Mouse (Mus musculus) hindbrain, embryonic 11.5 days (tissue): Measurements from ENCODE around the gene Lim2. TPM values are rescaled to one million over a fixed set of nuclear protein-coding genes. Genes with fewer than 3 reads are reported as not detected.

Experiments
- ATAC-seq: fragments of 200-750 bp; cut with Nextera tagmentation; 2 replicates; pipeline ENCODE4 v1.8.0; 2017; ENCODE audit warnings: mild to moderate bottlenecking, moderate TSS enrichment, moderate library complexity; ENCODE audit not compliant: low FRiP score
- DNase-seq: peaks from one replicate; pipeline ENCODE4 v3.0.0-alpha.2; 2015; ENCODE audit warnings: low spot score
- H3K27ac ChIP-seq: fragments of 300-500 bp; sonication (generic); 2 replicates; pipeline ENCODE4 v1.5.1; 2014; ENCODE audit warnings: mild to moderate bottlenecking, low read depth, low read length
- H3K27me3 ChIP-seq: fragments of 300-500 bp; sonication (generic); 2 replicates; pipeline ENCODE4 v1.6.1; 2014; ENCODE audit warnings: mild to moderate bottlenecking, low read length, moderate library complexity, mixed read lengths; ENCODE audit not compliant: control insufficient read depth, insufficient read depth
- H3K36me3 ChIP-seq: fragments of 300-500 bp; sonication (generic); 2 replicates; pipeline ENCODE4 v1.6.1; 2014; ENCODE audit warnings: mild to moderate bottlenecking, low read length, moderate library complexity, mixed read lengths; ENCODE audit not compliant: control insufficient read depth, insufficient read depth
- H3K4me1 ChIP-seq: fragments of 300-500 bp; sonication (generic); replicated peaks from 2 replicates; pipeline ENCODE4 v1.6.1; 2014; ENCODE audit warnings: low read length, mixed read lengths; ENCODE audit not compliant: control insufficient read depth, insufficient read depth
- H3K4me2 ChIP-seq: fragments of 300-500 bp; sonication (generic); replicated peaks from 2 replicates; pipeline ENCODE4 v1.6.1; 2014; ENCODE audit warnings: mild to moderate bottlenecking, low read depth, low read length
- H3K4me3 ChIP-seq: fragments of 300-500 bp; sonication (generic); 2 replicates; pipeline ENCODE4 v1.5.1; 2014; ENCODE audit warnings: low read depth, low read length
- H3K9ac ChIP-seq: fragments of 300-500 bp; sonication (generic); 2 replicates; pipeline ENCODE4 v1.6.1; 2014; ENCODE audit warnings: low read depth, low read length
- H3K9me3 ChIP-seq: fragments of 300-500 bp; sonication (generic); 2 replicates; pipeline ENCODE4 v1.6.1; 2016; ENCODE audit warnings: low read length; ENCODE audit not compliant: control insufficient read depth
- WGBS: fragments of 180-500 bp; shearing (Covaris S2); extraction: QIAGEN DNeasy Blood & Tissue Kit; methylation state at CpG from one replicate; pipeline ENCODE4 v1.1.7; 2014; 5-methylcytosine and 5-hydroxymethylcytosine counted together
- polyA plus RNA-seq: library from polyadenylated mRNA; unstranded; fragments of >200 nt; fragmentation: Nextera tagmentation; extraction: Ambion mirVana; gene quantifications from 2 replicates; pipeline ENCODE4 v1.2.1, GENCODE M21; 2014

Lim2 gene
- polyA plus RNA-seq, 1 experiment from 2014 or later: not detected

- DNase-seq (peak; percentile 74), ATAC-seq (no peak)
- no peak overlapping the region for H3K4me3 ChIP-seq
- H3K9me3 ChIP-seq: no peaks in the 10 kb centered on the region
- no peaks in the 10 kb centered on the region for H3K4me1 ChIP-seq
- no peak overlapping the region for H3K4me2 ChIP-seq
- H3K27me3 ChIP-seq: peaks cover 3% of the 10 kb centered on the region; the same call in 1 of the 2 replicates
- WGBS: 47% methylated on average over 8 of the region's 8 CpGs
- H3K36me3 ChIP-seq: no peaks in the 10 kb centered on the region
- no peak overlapping the region for H3K27ac ChIP-seq
- no peak overlapping the region for H3K9ac ChIP-seq
These were observed 42.9 kb downstream of the Lim2 start for GRCm38 (mm10) chr7:43470373-43470772.

DNA sequence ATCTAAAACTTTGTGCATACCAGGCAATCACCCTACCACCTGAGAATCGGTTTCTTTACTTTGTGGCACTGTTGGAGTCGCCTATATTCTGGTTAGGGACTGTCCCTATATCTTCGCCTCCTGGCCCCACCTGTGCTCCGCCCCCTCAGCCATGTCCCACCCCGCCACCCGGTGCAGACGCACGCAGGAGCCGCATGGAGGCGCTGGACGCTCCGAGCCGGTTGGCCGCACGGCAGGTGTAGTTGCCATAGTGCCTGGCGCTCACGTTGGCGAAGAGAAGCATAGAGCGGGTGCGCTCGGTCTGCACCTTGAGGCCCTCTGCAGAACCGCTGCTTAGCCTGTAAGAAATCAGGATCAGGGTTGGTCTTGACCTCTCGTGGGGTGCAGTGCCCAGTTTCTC lies 48.2 kb downstream of the Lim2 start:
- Histone ChIP-seq H3K9me3 (no peaks in the 10 kb centered on the region), H3K4me1 (no peaks in the 10 kb centered on the region), H3K27ac (no peak overlapping the region), H3K36me3 (0 out of 2 replicates have a peak, but pooled peaks cover 2% of the 10 kb centered on the region), H3K27me3 (peaks cover 24% of the 10 kb centered on the region), H3K4me3 (no peak overlapping the region), H3K9ac (no peak overlapping the region), H3K4me2 (no peak overlapping the region)
- no peak for ATAC-seq
- DNase-seq: peak; percentile 14
- WGBS: 9% methylated on average over 23 of the region's 23 CpGs

DNA sequence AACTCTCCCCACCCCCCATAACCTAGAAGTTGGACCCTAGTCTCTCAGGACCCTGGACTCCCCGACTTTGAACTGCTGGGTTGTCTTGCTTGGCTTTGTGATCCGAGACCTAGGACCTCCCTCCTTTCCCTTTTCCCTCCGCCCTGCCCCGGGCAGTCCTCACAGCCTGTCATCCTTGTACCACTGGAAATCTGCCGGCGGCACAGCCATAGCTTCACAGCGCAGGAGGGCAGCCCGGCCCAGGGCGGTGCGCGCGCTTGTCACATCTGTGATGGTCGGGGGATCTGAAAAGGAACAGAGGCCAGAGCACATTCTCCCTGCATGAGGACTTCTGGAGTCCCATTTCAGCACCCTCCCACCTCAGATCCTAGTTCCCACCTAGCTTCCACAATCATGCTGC lies 48.9 kb downstream of the Lim2 start:
- Histone ChIP-seq H3K4me3 (no peak overlapping the region), H3K27ac (no peak overlapping the region), H3K4me2 (no peak overlapping the region; the same call in 1 of the 2 replicates), H3K36me3 (0 out of 2 replicates have a peak, but pooled peaks cover 2% of the 10 kb centered on the region), H3K9ac (no peak overlapping the region), H3K4me1 (no peaks in the 10 kb centered on the region), H3K27me3 (peaks cover 24% of the 10 kb centered on the region), H3K9me3 (no peaks in the 10 kb centered on the region)
- 0 out of 2 replicates have a peak, but pooled peaks have one; percentile 23 for ATAC-seq
- peak; percentile 33 for DNase-seq
- WGBS: 11% methylated on average over 5 of the region's 13 CpGs

DNA sequence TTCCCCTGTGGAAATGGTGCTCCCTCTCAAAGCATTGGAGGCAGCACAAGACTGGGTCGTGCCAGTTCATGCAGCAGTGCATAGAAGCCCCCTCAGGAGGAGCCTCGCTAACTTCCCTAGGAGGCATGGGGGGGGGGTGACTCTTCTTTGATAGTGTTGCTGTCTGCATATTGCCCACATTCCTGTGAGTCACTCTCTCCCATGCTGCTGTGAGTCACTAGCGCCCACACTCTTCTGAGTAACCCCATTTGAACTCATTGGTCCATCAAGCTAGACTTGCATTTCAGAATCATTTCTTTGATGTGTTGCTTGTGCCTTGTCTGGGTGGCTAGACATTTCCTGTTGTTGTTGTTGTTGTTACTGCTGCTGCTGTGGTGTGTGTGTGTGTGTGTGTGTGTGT lies 53.7 kb downstream of the Lim2 start:
- ATAC-seq: no peak
- no peaks in the 10 kb centered on the region for H3K4me1 ChIP-seq

DNA sequence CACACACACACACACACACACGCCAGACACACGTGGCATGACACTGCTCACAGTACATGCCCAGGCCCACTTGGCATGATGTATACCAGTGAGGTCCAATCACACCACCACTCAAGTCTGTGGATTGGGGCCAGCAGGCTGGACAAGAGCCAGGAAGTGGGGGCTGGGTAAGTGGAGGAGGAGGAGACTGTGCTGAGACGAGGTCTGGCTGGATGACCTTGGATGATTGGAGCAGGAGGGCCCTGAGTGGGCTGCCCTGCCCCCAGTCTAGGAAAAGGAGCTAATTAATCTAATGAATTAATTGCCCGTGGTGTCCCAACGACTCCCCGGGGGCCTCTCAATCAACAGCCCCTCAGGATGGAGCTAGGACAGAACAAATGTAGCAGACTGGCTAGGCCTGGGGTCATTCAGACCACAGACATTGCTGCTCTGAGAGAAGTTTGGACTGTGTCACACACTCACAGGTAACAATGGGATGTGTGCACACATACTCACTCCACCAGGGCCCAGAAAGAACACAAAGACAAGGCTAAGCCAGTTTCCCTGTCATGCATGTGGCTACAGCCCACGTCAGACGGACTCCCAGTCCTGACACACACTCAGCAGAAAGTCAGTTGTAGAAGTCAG lies 54.7 kb downstream of the Lim2 start:
- no peak overlapping the region for H3K27ac ChIP-seq
- no peak overlapping the region for H3K4me2 ChIP-seq
- H3K9me3 ChIP-seq: no peaks in the 10 kb centered on the region
- H3K4me1 ChIP-seq: no peaks in the 10 kb centered on the region
- H3K27me3 ChIP-seq: peaks cover 8% of the 10 kb centered on the region
- DNase-seq (peak; percentile 25), ATAC-seq (peak; percentile 48)
- H3K9ac ChIP-seq: no peak overlapping the region
- 0 out of 2 replicates have a peak, but pooled peaks cover 2% of the 10 kb centered on the region for H3K36me3 ChIP-seq
- 70% methylated on average over 8 of the region's 8 CpGs for WGBS
- H3K4me3 ChIP-seq: no peak overlapping the region

More for the DNA sequence above, 53.7 kb downstream of the Lim2 start:
- DNase-seq: no peak
- Histone ChIP-seq H3K27ac (no peak overlapping the region), H3K36me3 (0 out of 2 replicates have a peak, but pooled peaks cover 2% of the 10 kb centered on the region), H3K9me3 (no peaks in the 10 kb centered on the region), H3K4me2 (no peak overlapping the region), H3K4me3 (no peak overlapping the region), H3K27me3 (peaks cover 14% of the 10 kb centered on the region), H3K9ac (no peak overlapping the region)
- 72% methylated on average over 3 of the region's 3 CpGs for whole genome bisulfite sequencing

DNA sequence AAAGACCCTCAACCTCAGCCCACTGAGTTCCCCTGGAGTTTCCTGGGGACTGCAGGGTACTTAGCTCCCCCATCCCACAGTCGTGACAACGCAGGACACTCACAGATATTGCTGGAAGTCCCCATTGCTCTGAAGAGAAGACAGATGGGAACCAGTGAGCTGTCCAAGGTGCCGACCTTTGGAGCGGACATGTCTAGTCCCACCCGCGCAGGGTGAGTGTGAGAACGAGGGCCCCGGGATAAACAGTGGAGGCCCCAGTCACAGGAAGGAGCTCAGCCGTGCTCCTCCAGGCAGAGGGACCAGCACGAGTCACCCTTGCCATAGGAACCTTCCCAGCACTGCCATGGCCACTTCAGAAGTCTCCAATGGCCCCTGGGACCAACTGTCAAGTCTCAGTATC lies 55.8 kb downstream of the Lim2 start:
- ATAC-seq: no peak
- no peaks in the 10 kb centered on the region for H3K9me3 ChIP-seq
- no peaks in the 10 kb centered on the region for H3K27me3 ChIP-seq
- H3K27ac ChIP-seq: no peak overlapping the region
- no peak overlapping the region for H3K4me3 ChIP-seq
- H3K4me2 ChIP-seq: no peak overlapping the region
- no peak overlapping the region for H3K9ac ChIP-seq
- 17% methylated on average over 10 of the region's 10 CpGs for WGBS
- no peaks in the 10 kb centered on the region for H3K4me1 ChIP-seq
- H3K36me3 ChIP-seq: 0 out of 2 replicates have a peak, but pooled peaks cover 2% of the 10 kb centered on the region
- no peak for DNase-seq

Other genes starting within 250 kb of the Lim2 start
- 13.4 and 19.2 TPM in 2 replicates for gene Zfp715, start 114.4 kb upstream of the Lim2 start, polyA plus RNA-seq
- 0.36 TPM in 1 of 2 replicates, not detected in the other for gene Siglecf, start 76.3 kb upstream of the Lim2 start, polyA plus RNA-seq
- not detected in 2 replicates for gene Siglecg, start 19.5 kb upstream of the Lim2 start, polyA plus RNA-seq
- 0.29 TPM in 1 of 2 replicates, not detected in the other for gene Nkg7, start 9.4 kb downstream of the Lim2 start, polyA plus RNA-seq
- not detected in 2 replicates for gene Cldnd2, start 13.1 kb downstream of the Lim2 start, polyA plus RNA-seq
- 192 and 206 TPM in 2 replicates for gene Etfb, start 16.4 kb downstream of the Lim2 start, polyA plus RNA-seq
- gene Gm45233, start 16.5 kb downstream of the Lim2 start, polyA plus RNA-seq: 0.31 TPM in 1 of 2 replicates, not detected in the other
- gene Vsig10l, start 35.5 kb downstream of the Lim2 start, polyA plus RNA-seq: 2.6 and 2.8 TPM in 2 replicates
- gene Iglon5, start 62.4 kb downstream of the Lim2 start, polyA plus RNA-seq: 2.7 and 2.9 TPM in 2 replicates
- not detected in 2 replicates for gene 4931406B18Rik, start 78.3 kb downstream of the Lim2 start, polyA plus RNA-seq
- 1.2 and 1.8 TPM in 2 replicates for gene Cd33, start 116.8 kb downstream of the Lim2 start, polyA plus RNA-seq
- gene Zfp658, start 134.6 kb downstream of the Lim2 start, polyA plus RNA-seq: 6.7 and 7.7 TPM in 2 replicates
- gene Zfp719, start 151.9 kb downstream of the Lim2 start, polyA plus RNA-seq: 17.1 and 18.5 TPM in 2 replicates
- 0.43 and 1.3 TPM in 2 replicates for gene Zfp819, start 179.5 kb downstream of the Lim2 start, polyA plus RNA-seq
- gene Ceacam18, start 207.0 kb downstream of the Lim2 start, polyA plus RNA-seq: not detected in 2 replicates
- 0.42 and 0.46 TPM in 2 replicates for gene Siglece, start 232.5 kb downstream of the Lim2 start, polyA plus RNA-seq
- gene Ctu1, start 244.3 kb downstream of the Lim2 start, polyA plus RNA-seq: 9.0 and 9.7 TPM in 2 replicates